Mouse (Mus musculus): ENCODE measurements around the gene Rcn3.
"Not testable (repeated sequence)": the region's sequence is repeated elsewhere in the genome, so short reads cannot be mapped to it uniquely, and the experiment has no call there.

The Rcn3 gene

GRCm38 (mm10) chr7:45092048-45092447 is at the start of gene Rcn3:
Gene Rcn3, minus strand, starts transcription at chr7:45092221.
- peak; percentile 83 to 89 for DNase-seq

- no peak for DNase-seq
Observed at GRCm38 (mm10) chr7:45141319-45141718, 49.3 kb upstream of the Rcn3 start.

DNA sequence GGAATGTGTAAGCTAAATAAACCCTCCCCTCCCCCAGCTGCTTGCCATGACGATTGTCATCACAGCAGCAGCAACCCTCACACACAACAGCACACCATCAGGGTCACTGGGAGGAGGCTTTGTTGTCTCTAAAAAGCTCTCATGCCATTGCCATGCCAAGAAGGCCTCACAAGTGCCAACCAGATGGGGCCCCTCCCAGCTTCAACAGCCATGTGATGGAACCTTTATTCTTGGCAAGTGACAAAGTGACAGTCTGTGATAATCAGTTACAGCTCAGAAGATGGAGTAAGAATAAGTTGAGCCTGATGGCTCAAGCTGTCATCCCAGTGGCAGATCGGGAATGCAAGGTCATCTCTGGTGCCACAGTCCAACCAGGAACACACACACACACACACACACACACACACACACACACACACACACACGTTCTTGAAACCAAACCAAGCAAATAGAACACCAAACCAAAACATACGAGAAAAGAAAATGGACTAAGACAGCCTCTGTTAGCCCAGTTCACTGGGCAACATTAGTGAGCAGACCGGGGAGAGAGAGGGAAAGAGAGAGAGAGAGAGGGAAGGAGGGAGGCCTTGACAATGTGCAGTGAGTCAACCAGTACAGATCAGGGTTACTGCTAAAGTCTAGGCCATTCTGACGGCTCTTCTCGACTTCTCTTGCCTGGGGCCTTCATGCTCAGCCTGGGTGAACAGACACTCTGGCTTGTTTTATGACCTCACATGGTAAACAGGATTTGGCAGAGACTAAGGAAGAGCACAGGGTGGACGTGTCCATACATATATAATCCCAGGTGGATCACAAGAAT is 48.1 kb upstream of the Rcn3 start:
- no peak for DNase-seq

GRCm38 (mm10) chr7:45138403-45138802 is 46.4 kb upstream of the Rcn3 start:
- DNase-seq: no peak

DNA sequence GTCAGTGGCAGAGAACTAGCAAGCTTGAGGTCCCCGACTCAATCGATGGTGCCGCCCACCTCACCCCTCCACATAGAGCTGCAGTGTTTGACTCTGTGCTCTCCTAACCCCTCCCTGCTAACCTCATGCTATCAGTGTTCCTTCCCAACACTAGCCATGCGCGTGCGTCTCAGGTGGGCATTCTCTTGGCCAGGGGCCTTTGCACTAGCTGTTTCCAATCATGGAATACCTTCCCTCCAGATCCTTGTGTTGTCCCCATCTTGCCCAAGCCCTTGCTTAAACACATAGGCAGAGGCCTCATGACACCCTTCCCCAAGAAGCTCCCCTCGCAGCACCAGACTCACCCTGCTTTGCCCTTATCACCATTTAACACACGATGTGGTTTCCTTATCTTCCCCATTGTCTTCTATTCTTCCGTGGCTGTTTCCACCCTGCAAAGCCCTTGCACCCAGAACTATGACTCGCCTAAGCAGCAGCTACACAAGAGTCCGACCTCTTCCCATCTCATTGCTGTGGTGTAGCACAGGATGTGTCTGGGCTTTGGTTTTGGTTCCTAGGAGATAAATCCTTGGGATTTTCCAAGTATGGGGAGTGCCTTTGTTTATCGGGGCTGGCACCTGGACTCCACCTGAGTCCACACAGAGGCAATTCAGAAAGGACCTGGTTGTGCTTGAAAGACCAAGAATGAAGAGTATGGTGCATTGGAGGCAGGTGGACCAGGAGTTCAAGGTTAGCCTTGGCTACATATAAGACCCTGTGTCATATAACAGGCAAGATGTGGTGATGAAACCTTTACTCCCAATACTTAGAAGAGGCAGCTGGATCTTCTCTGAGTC is 45.4 kb upstream of the Rcn3 start:
- no peak for DNase-seq

GRCm38 (mm10) chr7:45135993-45136567 is 44.1 kb upstream of the Rcn3 start, which contains the start of the genes Gm45713 and Flt3l:
Gene Gm45713, minus strand, starts transcription at chr7:45136231.
Gene Flt3l, minus strand, starts transcription at chr7:45136432.
- DNase-seq: peak; percentile 93 to 95

GRCm38 (mm10) chr7:45135370-45135769 is 43.3 kb upstream of the Rcn3 start:
- no peak for DNase-seq

DNA sequence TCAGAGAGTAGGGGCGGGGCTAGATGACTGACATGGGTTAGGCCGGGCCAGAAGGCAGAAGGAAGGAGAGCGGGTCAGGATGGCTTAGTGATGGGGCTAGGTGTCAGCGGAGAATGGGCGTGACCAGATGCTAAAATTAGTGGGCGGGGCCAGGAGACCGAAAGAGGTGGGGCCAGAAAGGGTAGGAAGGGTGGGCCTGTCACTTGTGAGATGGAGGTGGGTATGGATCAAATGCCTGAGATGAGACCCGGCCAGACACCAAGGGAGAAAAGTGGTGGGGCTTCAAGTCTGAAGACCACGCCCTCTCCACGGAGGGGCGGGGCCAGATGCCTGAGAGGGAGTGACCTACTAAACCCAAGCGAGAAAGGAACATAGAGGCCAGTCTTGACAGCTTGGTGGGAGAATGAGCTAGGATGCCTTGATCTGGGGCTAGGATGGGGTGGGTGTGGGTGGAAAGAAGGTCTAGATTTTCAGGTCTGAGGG is 42.6 kb upstream of the Rcn3 start:
- DNase-seq: peak; percentile 45 to 61

GRCm38 (mm10) chr7:45133446-45134159 is 41.6 kb upstream of the Rcn3 start:
- DNase-seq: no peak

- no peak for DNase-seq
Observed at GRCm38 (mm10) chr7:45131850-45132249, 39.8 kb upstream of the Rcn3 start.

DNA sequence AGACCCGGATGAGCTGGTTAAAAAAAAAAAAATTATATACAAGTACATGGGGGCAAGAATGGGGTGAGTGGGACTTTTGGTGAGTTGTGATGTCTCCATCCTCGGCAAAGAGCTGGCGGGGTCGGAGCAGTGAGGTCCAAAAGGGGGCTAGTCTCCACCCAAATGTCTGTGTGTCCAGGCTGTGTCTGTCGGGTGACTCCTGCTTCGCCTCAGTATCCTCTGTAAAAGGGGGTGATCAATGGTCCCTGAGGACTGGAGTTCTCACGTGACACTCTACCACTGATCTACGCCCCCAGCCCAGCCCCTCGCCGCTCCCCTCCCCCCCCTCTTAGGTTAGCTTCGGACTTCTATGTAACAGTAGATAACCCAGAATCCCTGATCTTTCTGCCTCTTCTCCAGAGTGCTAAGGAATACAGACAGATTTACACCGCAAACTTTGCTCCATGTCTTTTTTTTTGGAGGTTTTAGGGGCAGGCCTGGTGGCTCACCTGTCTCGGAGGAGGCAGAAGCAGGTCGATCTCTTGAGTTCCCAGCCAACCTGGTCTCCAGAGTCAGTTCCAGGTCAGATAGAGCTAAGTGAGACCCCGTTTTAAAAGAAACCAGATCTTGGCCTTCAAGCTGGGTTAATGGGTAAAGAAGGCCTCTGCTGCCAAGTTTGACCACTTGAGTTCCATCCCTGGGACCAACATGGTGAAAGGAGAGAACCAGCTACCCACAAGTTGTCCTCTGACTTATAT is 37.9 kb upstream of the Rcn3 start:
- DNase-seq: no peak

- peak; percentile 69 to 77 for DNase-seq
Observed at GRCm38 (mm10) chr7:45129318-45129717, 37.3 kb upstream of the Rcn3 start.

DNA sequence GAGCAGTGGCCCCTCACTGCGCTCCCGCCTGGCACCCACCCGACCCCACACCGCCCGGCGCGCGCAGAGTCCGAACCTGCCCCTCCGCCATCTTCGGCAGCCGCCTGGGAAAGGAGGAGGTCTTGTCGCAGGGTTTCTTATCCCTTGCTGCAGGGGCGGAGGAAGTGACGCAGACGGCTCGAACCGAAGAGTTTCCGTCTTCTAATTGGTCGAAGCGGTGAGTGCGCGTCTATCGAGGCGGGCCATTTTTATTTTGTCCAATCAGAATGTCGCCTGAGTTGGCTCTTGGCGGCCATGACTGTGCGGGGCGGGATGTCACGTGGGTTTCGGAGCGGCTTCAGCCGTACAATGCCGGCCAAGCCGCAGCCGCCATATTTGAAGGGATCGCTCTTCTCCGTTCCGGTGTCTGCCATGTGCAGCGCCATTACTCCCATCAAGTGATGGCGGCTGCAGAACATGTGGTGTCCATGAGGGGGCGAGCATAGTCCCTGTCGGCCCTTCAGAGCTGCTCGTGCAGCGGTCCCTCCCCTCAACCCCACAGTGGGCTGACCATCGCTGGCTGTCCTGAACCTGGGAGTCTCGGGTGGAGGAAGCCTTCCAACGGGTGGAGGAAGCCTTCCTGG is 36.7 kb upstream of the Rcn3 start, which contains the start of gene Rpl13a:
Rpl13a (minus strand) TSS at position 138 of the 623 bp plus-strand sequence.
- DNase-seq: peak; percentile 98 to 99

GRCm38 (mm10) chr7:45127700-45128224 is 35.7 kb upstream of the Rcn3 start:
- no peak for DNase-seq

DNA sequence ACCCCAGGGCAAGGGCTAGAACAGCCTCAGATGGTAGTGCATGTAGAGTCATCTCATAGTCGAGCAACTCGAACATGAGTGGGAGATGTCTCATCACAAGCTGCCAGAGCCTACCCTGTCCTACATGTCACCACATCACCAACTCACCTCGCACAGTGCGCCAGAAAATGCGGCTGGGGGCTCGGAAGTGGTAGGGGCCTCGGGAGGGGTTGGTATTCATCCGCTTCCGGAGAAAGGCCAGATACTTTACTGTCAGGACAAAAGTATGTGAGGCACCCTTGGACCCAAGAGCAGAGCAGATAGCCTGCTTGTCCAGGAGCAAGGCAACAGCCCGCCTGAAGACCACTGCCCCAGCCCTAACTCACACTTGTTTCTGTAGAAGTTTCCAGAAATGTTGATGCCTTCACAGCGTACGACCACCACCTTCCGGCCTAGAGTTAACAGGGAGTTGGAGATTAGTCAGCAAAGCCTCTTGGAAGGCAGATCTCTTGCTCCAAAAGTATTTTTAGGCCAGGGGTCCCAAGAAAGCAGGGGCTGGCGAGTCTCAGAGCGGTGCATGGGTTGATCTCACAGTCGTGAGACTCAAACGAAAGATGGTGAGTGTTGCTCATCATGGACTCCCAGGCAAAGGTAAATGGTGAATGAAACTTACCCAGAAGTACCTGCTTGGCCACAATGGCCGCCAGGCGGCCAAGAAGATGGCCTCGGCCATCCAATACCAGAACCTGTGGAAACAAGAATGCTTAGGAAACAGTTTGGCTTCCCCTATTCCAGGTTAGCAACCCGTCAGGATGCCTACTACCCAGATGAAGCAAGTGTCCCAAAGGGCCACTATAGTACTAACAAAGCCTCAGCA is 35.1 kb upstream of the Rcn3 start:
- no peak for DNase-seq

DNA sequence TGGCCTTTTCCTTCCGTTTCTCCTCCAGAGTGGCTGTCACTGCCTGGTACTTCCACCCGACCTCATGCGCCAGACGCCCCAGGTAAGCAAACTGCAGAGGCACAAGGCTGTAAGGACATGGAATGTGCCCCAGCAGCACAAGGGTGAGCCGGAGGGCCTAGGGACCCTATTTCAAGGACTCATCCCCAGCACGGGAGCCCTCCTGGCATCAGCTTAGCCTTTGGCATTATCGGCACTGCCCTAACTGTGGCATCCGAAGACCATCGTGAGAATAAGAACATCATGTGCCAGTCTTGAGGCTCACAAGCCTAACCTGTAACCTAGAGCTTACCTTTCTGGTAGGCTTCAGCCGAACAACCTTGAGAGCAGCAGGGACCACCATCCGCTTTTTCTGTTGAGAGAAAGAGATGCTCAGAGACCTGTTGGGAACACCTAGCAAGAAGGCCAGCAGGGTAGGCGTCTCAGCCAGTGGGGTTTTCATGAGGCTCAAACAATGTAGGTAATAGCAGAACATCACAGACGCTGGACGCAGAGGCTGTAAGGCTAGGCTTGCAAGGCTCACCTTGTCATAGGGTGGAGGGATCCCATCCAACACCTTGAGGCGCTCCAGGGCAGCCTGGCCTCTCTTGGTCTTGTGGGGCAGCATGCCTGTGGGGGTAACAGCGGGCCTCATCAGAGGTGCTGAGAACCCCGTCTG is 34.3 kb upstream of the Rcn3 start:
- no peak for DNase-seq

DNA sequence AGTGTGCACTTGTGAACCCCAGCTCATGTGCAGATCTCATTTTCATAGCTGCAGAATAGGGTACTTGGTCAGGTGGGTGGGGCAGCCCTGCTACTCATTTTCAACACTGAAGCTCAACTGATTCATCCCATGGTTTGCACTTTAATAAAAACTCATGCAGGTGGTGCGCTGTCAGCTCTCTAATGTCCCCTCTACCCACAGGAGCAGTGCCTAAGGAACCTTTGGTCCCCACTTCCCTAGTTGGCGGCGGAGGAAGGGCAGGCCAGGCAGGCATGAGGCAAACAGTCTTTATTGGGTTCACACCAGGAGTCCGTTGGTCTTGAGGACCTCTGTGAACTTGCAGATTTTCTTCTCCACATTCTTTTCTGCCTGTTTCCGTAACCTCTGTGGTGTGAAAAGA is 33.6 kb upstream of the Rcn3 start:
- DNase-seq: not testable (repeated sequence)

DNA sequence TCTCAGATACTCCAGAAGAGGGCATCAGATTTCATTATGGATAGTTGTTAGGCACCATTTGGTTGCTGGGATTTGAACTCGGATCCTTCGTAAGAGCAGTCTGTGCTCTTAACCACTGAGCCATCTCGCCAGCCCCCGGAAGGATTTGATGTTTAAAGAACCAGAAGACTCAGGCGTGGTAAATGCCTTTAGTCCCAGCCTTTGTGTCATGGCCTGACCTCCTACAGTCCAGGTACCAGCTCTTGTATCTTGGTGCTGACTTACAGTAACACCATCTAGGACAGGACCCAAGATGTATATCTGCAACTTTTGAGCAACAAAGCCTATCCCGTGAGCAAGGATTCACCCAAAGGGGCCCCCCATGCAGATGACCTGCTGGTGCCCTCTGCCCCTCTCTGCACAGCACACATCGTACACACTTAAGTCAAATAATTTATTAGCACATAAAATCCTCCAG is 33.2 kb upstream of the Rcn3 start:
- no peak for DNase-seq
